Mouse (Mus musculus): ENCODE results near the gene Slc36a4. TPM values are rescaled to one million over a fixed set of nuclear protein-coding genes. Genes with fewer than 3 reads are reported as not detected.

The Slc36a4 gene
- polyA plus RNA-seq, 1 experiment from 2014 or later, result 19.3 TPM

- H3K27me3 ChIP-seq (ENCODE audit: control insufficient read depth, insufficient read depth, low read length), result no peaks in the 10 kb centered on the region
- H3K9ac ChIP-seq (replicated peaks; ENCODE audit: low read length), result no peak overlapping the region
- DNase-seq (ENCODE audit: low spot score) (no peak), ATAC-seq (replicated peaks; ENCODE audit: insufficient number of reproducible peaks, low FRiP score, low TSS enrichment, low read depth) (peak; percentile 75)
- H3K4me2 ChIP-seq (ENCODE audit: low read depth, low read length), result no peak overlapping the region
- no peaks in the 10 kb centered on the region for H3K4me1 ChIP-seq (ENCODE audit: control insufficient read depth, insufficient read depth, low read length)
- H3K36me3 ChIP-seq (replicated peaks; ENCODE audit: control insufficient read depth, insufficient read depth, low read depth, low read length), result no peaks in the 10 kb centered on the region; the same call in 1 of the 2 replicates
- no peak overlapping the region for H3K4me3 ChIP-seq (ENCODE audit: low read depth, low read length)
- H3K27ac ChIP-seq (replicated peaks; ENCODE audit: low read depth, low read length), result no peak overlapping the region
- no peaks in the 10 kb centered on the region for H3K9me3 ChIP-seq (replicated peaks; ENCODE audit: control insufficient read depth, low read length)
- 68% methylated on average over 13 of the region's 13 CpGs for WGBS
Observed at GRCm38 (mm10) chr9:15731758-15732748, 22.5 kb downstream of the Slc36a4 start.

DNA sequence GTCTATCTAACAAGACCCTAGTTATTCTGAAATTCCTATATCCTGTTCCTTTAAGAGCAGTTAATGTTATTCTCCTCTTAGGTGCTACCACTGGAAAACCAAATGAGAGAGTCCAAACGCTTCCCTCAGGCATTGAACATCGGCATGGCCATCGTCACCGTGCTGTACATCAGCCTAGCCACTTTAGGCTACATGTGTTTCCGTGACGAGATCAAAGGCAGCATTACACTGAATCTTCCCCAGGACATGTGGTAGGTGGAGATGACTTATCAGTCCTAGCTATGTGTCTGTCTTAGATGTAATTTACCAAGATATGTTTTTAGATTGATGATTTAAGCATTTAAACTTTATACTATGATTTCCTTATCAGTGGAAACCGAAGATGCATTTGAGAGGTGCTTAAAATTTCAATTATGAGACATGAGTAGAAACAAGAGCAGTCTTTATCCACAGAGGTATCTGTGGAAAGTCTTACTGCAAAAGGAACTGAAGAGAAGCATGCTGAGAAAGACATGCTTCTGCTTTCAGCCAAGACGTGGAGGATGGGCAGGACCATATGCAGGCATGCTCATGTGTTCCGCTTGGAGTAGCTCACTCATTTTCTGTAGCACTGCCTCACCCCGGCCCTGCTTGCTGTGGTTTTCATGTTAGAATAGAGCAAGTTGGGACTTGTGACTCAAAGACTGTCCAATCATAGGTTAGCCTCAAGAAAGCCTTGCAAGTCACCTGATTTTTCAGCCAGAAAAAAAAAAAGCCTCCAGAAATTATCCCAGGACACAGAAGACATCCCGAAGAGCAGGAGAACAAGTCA lies 24.7 kb downstream of the Slc36a4 start:
- WGBS, result 86% methylated on average over 11 of the region's 11 CpGs

DNA sequence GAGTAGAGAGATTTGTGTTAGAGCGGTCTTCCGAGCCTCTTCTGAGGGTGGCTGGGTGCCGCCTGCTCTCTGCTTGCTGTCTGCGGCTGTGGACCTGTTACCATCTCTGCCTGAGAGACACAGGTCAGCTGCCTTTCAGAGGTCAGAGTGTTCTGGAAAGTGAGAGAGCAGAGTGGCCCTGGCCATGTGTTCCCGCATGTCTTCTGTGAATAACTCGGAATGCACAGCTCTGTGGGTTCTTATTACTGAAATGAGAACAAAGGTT lies 25.3 kb downstream of the Slc36a4 start:
- H3K36me3 ChIP-seq (replicated peaks; ENCODE audit: control insufficient read depth, insufficient read depth, low read depth, low read length), result no peaks in the 10 kb centered on the region; the same call in 1 of the 2 replicates
- H3K9me3 ChIP-seq (replicated peaks; ENCODE audit: control insufficient read depth, low read length), result no peaks in the 10 kb centered on the region
- no peak overlapping the region for H3K27ac ChIP-seq (replicated peaks; ENCODE audit: low read depth, low read length)
- no peak overlapping the region for H3K4me2 ChIP-seq (ENCODE audit: low read depth, low read length)
- H3K4me1 ChIP-seq (ENCODE audit: control insufficient read depth, insufficient read depth, low read length), result no peaks in the 10 kb centered on the region
- no peak overlapping the region for H3K4me3 ChIP-seq (ENCODE audit: low read depth, low read length)
- no peak for ATAC-seq (replicated peaks; ENCODE audit: insufficient number of reproducible peaks, low FRiP score, low TSS enrichment, low read depth)
- no peaks in the 10 kb centered on the region for H3K27me3 ChIP-seq (ENCODE audit: control insufficient read depth, insufficient read depth, low read length)
- DNase-seq (ENCODE audit: low spot score), result no peak
- WGBS, result 86% methylated on average over 6 of the region's 6 CpGs
- no peak overlapping the region for H3K9ac ChIP-seq (replicated peaks; ENCODE audit: low read length)

More for the DNA sequence above, 24.7 kb downstream of the Slc36a4 start:
- H3K36me3 ChIP-seq (replicated peaks; ENCODE audit: control insufficient read depth, insufficient read depth, low read depth, low read length), result no peaks in the 10 kb centered on the region; the same call in 1 of the 2 replicates
- no peaks in the 10 kb centered on the region for H3K4me1 ChIP-seq (ENCODE audit: control insufficient read depth, insufficient read depth, low read length)
- no peaks in the 10 kb centered on the region for H3K27me3 ChIP-seq (ENCODE audit: control insufficient read depth, insufficient read depth, low read length)
- no peak overlapping the region for H3K9ac ChIP-seq (replicated peaks; ENCODE audit: low read length)
- no peak overlapping the region for H3K27ac ChIP-seq (replicated peaks; ENCODE audit: low read depth, low read length)
- no peaks in the 10 kb centered on the region for H3K9me3 ChIP-seq (replicated peaks; ENCODE audit: control insufficient read depth, low read length)
- DNase-seq (ENCODE audit: low spot score) (no peak), ATAC-seq (replicated peaks; ENCODE audit: insufficient number of reproducible peaks, low FRiP score, low TSS enrichment, low read depth) (no peak)
- no peak overlapping the region for H3K4me3 ChIP-seq (ENCODE audit: low read depth, low read length)
- no peak overlapping the region for H3K4me2 ChIP-seq (ENCODE audit: low read depth, low read length)

DNA sequence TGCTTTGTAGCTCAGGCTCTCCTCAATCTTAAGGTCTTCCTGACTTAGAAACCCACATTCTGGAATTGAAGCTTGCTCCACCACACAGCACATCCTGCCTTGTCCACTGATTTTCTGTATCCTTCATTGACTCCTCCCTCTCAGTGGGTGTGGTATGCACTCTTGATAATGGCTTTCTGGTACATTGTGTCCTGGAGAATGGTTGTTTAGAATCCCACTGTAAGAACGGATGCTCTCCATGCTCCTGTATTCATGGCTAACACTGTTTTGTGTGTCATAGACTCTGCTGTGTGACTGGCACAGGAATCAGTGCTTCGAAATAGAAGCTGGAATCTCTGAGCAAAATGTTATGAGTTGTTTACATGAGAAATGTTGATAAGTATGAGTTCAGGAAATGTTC lies 28.0 kb downstream of the Slc36a4 start:
- H3K27me3 ChIP-seq (ENCODE audit: control insufficient read depth, insufficient read depth, low read length), result no peaks in the 10 kb centered on the region
- no peak overlapping the region for H3K4me2 ChIP-seq (ENCODE audit: low read depth, low read length)
- ATAC-seq (replicated peaks; ENCODE audit: insufficient number of reproducible peaks, low FRiP score, low TSS enrichment, low read depth), result no peak
- H3K9me3 ChIP-seq (replicated peaks; ENCODE audit: control insufficient read depth, low read length), result no peaks in the 10 kb centered on the region
- 89% methylated on average over 2 of the region's 2 CpGs for WGBS
- H3K27ac ChIP-seq (replicated peaks; ENCODE audit: low read depth, low read length), result no peak overlapping the region
- H3K4me1 ChIP-seq (ENCODE audit: control insufficient read depth, insufficient read depth, low read length), result no peaks in the 10 kb centered on the region
- H3K9ac ChIP-seq (replicated peaks; ENCODE audit: low read length), result no peak overlapping the region
- H3K4me3 ChIP-seq (ENCODE audit: low read depth, low read length), result no peak overlapping the region
- no peak for DNase-seq (ENCODE audit: low spot score)
- no peaks in the 10 kb centered on the region; the same call in 1 of the 2 replicates for H3K36me3 ChIP-seq (replicated peaks; ENCODE audit: control insufficient read depth, insufficient read depth, low read depth, low read length)

DNA sequence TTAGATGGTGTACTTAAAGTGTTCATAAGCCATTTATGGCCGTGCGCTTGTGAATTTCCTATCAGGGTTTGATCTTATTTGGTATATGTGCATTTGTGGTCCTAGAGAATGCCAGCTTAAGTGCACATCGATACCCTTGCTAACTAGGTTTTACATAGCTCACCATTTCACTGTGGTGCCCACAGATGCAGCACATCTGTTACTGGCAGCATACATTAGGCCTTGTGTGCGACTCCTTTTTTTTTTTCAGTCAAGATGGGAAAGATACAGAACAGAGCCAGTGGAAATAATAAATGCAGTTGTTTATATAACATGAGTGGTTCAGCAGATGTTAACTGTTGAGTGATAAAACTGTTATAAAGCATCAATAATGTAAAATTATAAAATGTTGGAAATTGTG lies 31.9 kb downstream of the Slc36a4 start:
- no peak for ATAC-seq (replicated peaks; ENCODE audit: insufficient number of reproducible peaks, low FRiP score, low TSS enrichment, low read depth)
- 87% methylated on average over 4 of the region's 4 CpGs for WGBS
- no peak overlapping the region for H3K4me3 ChIP-seq (ENCODE audit: low read depth, low read length)

DNA sequence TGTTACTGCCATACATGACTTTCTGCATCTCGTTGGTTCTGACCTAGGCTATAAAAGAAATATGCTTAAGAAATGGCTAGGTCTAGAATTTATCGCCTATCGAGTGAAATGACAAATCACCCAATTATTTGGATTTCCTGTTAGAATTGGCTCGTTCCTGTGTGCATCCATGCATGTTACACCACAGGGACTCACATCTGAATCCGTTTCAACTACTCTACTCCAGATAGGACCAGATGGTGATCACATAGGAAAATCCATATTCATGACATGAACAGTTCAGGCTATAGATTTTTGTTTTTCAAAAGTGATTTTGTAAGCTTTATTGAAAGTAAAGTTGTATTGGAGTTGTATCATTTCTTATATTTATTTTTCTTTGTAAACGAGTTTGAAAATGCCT lies 32.4 kb downstream of the Slc36a4 start:
- Histone ChIP-seq H3K27me3 (ENCODE audit: control insufficient read depth, insufficient read depth, low read length) (no peaks in the 10 kb centered on the region), H3K4me1 (ENCODE audit: control insufficient read depth, insufficient read depth, low read length) (no peaks in the 10 kb centered on the region), H3K27ac (replicated peaks; ENCODE audit: low read depth, low read length) (no peak overlapping the region), H3K9me3 (replicated peaks; ENCODE audit: control insufficient read depth, low read length) (no peaks in the 10 kb centered on the region), H3K4me3 (ENCODE audit: low read depth, low read length) (no peak overlapping the region), H3K4me2 (ENCODE audit: low read depth, low read length) (no peak overlapping the region), H3K9ac (replicated peaks; ENCODE audit: low read length) (no peak overlapping the region), H3K36me3 (replicated peaks; ENCODE audit: control insufficient read depth, insufficient read depth, low read depth, low read length) (no peaks in the 10 kb centered on the region; the same call in 1 of the 2 replicates)
- no peak for DNase-seq (ENCODE audit: low spot score)
- WGBS, result 80% methylated on average over 6 of the region's 6 CpGs
- ATAC-seq (replicated peaks; ENCODE audit: insufficient number of reproducible peaks, low FRiP score, low TSS enrichment, low read depth), result no peak

More for the DNA sequence above, 31.9 kb downstream of the Slc36a4 start:
- no peak overlapping the region for H3K27ac ChIP-seq (replicated peaks; ENCODE audit: low read depth, low read length)
- no peaks in the 10 kb centered on the region; the same call in 1 of the 2 replicates for H3K36me3 ChIP-seq (replicated peaks; ENCODE audit: control insufficient read depth, insufficient read depth, low read depth, low read length)
- DNase-seq (ENCODE audit: low spot score), result no peak
- no peaks in the 10 kb centered on the region for H3K9me3 ChIP-seq (replicated peaks; ENCODE audit: control insufficient read depth, low read length)
- H3K9ac ChIP-seq (replicated peaks; ENCODE audit: low read length), result no peak overlapping the region
- no peaks in the 10 kb centered on the region for H3K27me3 ChIP-seq (ENCODE audit: control insufficient read depth, insufficient read depth, low read length)
- H3K4me1 ChIP-seq (ENCODE audit: control insufficient read depth, insufficient read depth, low read length), result no peaks in the 10 kb centered on the region
- H3K4me2 ChIP-seq (ENCODE audit: low read depth, low read length), result no peak overlapping the region

DNA sequence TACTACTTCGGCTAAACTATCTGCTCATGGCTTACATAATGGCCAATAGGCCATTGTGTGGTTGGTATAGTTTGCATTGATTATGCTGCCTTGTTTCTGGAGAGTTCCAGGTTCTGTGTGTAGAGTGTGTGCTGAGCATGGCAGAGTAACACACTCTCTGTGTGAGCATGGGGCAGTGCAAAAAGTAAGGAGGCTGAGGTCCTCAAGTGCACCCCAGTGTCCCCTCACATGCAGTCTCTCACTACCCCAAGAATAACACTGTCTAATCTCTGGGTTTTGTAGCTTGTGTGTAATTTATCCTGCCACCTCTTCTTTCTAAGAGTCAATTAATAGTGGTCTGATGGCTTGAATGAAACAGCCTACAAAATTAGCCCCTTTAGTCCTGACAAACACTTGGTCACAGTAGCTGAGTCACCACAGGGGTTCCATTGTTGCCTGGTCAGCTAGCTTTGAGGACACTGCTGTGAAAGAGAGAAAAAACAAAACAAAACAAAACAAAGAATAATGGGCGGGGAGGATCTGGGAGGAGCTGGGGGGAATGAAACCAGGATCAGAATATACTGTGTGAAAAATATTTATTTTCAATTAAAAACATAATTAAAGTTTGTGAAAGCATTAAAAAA lies 36.6 kb downstream of the Slc36a4 start:
- no peaks in the 10 kb centered on the region for H3K36me3 ChIP-seq (replicated peaks; ENCODE audit: control insufficient read depth, insufficient read depth, low read depth, low read length)
- H3K27ac ChIP-seq (replicated peaks; ENCODE audit: low read depth, low read length), result no peak overlapping the region
- H3K9ac ChIP-seq (replicated peaks; ENCODE audit: low read length), result no peak overlapping the region
- H3K27me3 ChIP-seq (ENCODE audit: control insufficient read depth, insufficient read depth, low read length), result no peaks in the 10 kb centered on the region
- WGBS, result 53% methylated on average over 2 of the region's 2 CpGs
- no peak overlapping the region for H3K4me2 ChIP-seq (ENCODE audit: low read depth, low read length)
- no peaks in the 10 kb centered on the region for H3K4me1 ChIP-seq (ENCODE audit: control insufficient read depth, insufficient read depth, low read length)
- no peak overlapping the region for H3K4me3 ChIP-seq (ENCODE audit: low read depth, low read length)
- H3K9me3 ChIP-seq (replicated peaks; ENCODE audit: control insufficient read depth, low read length), result no peaks in the 10 kb centered on the region
- ATAC-seq (replicated peaks; ENCODE audit: insufficient number of reproducible peaks, low FRiP score, low TSS enrichment, low read depth) (no peak), DNase-seq (ENCODE audit: low spot score) (no peak)
